Mouse (Mus musculus): Measurements from ENCODE around the gene Ctnna3. TPM values are rescaled to one million over a fixed set of nuclear protein-coding genes. Genes with fewer than 3 reads are reported as not detected.

Gene Ctnna3
- polyA plus RNA-seq, 1 experiment from 2014 or later, result 0.16 TPM

DNA sequence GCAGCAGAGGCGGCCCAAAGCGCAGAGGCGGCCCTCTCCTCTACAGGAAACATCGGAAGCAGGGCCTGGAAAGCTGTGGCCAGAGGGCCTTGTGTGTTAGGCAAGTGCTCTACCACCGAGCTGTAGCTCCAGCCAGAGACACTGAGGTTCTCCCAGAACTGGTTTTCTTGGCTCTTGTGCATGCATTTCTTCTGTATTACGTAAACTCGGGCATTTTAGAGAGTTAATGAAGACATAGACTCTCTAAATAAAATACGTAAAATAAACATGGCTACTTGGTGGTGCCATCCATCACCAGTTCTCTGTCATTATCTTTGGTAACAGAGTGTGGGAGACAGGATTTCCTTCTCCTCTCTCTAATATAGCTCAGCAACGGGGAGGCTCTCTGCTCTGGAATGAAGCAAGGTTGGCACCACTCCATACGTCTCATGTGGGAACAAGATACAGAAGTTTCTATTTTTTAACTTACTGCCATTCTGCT is 46.3 kb downstream of the Ctnna3 start:
- 86% methylated on average over 10 of the region's 10 CpGs for WGBS
- no peaks in the 10 kb centered on the region for H3K36me3 ChIP-seq (replicated peaks)
- H3K27ac ChIP-seq, result no peak overlapping the region
- no peak for DNase-seq (ENCODE audit: extremely low spot score, low spot score)
- no peaks in the 10 kb centered on the region for H3K9me3 ChIP-seq
- H3K4me3 ChIP-seq, result no peak overlapping the region
- no peaks in the 10 kb centered on the region for H3K27me3 ChIP-seq (ENCODE audit: poor library complexity, severe bottlenecking)
- H3K4me1 ChIP-seq, result no peaks in the 10 kb centered on the region

- no peak for DNase-seq (ENCODE audit: extremely low spot score, low spot score)
- H3K36me3 ChIP-seq (replicated peaks), result no peaks in the 10 kb centered on the region
- H3K4me1 ChIP-seq, result no peaks in the 10 kb centered on the region
- H3K4me3 ChIP-seq, result no peak overlapping the region
- H3K9me3 ChIP-seq, result no peaks in the 10 kb centered on the region
- no peaks in the 10 kb centered on the region for H3K27me3 ChIP-seq (ENCODE audit: poor library complexity, severe bottlenecking)
- 50% methylated on average over 2 of the region's 2 CpGs for WGBS
- H3K27ac ChIP-seq, result no peak overlapping the region
Measured at GRCm38 (mm10) chr10:63478946-63479345, 49.0 kb downstream of the Ctnna3 start.

- Histone ChIP-seq H3K27me3 (ENCODE audit: poor library complexity, severe bottlenecking) (no peaks in the 10 kb centered on the region), H3K27ac (no peak overlapping the region), H3K36me3 (replicated peaks) (no peaks in the 10 kb centered on the region), H3K4me3 (no peak overlapping the region), H3K4me1 (no peaks in the 10 kb centered on the region), H3K9me3 (no peaks in the 10 kb centered on the region)
- WGBS, result 75% methylated on average over 5 of the region's 5 CpGs
- no peak for DNase-seq (ENCODE audit: extremely low spot score, low spot score)
Measured at GRCm38 (mm10) chr10:63480066-63480465, 50.2 kb downstream of the Ctnna3 start.

DNA sequence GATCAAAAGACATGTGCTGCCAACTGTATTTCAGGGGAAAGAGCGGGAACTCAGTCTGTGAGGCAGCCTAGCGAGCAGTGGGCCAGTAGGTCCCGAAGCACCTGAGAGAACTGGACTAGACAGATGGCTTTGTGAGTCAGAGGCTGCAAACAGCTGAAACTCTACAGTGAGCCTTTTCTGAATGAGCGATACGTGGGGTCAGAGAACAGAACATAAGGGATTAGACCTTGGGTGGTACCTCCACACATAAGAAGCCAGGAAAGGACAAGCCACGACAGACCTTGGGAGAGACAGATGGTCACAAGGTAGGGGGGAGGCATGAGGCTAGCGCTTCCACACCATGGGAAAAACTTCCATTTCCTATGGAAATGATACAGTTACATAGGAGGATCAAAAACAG is 58.4 kb downstream of the Ctnna3 start:
- WGBS, result 85% methylated on average over 7 of the region's 7 CpGs
- H3K36me3 ChIP-seq (replicated peaks), result no peaks in the 10 kb centered on the region
- H3K4me3 ChIP-seq, result no peak overlapping the region
- H3K27me3 ChIP-seq (ENCODE audit: poor library complexity, severe bottlenecking), result no peaks in the 10 kb centered on the region
- H3K4me1 ChIP-seq, result no peaks in the 10 kb centered on the region
- no peak for DNase-seq (ENCODE audit: extremely low spot score, low spot score)
- H3K27ac ChIP-seq, result no peak overlapping the region
- no peaks in the 10 kb centered on the region for H3K9me3 ChIP-seq

DNA sequence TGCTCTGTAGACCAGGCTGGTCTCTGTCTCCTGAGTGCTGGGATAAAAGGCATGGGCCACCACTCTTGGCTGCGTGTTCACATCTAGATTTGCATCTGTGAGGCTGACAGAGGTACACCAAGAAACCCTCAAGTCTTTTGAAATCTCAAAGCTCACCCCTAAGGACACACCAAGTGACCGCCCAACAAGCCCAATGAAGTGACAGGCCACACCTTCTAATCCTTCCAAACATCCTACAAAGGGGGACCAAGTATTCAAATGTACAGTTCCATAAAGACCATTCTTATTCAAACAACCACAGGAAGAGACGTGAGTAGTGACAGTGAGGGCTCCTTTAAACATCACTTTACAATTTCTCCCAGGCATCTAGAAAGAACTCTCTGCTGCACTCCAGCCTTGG is 94.1 kb downstream of the Ctnna3 start:
- H3K27ac ChIP-seq, result no peak overlapping the region
- H3K27me3 ChIP-seq (ENCODE audit: poor library complexity, severe bottlenecking), result no peaks in the 10 kb centered on the region
- DNase-seq (ENCODE audit: extremely low spot score, low spot score), result no peak
- H3K4me3 ChIP-seq, result no peak overlapping the region
- WGBS, result 85% methylated on average over 3 of the region's 3 CpGs
- no peaks in the 10 kb centered on the region for H3K36me3 ChIP-seq (replicated peaks)
- no peaks in the 10 kb centered on the region for H3K4me1 ChIP-seq
- H3K9me3 ChIP-seq, result no peaks in the 10 kb centered on the region

GRCm38 (mm10) chr10:63526027-63526426 is 96.1 kb downstream of the Ctnna3 start:
- 83% methylated on average over 4 of the region's 4 CpGs for WGBS
- DNase-seq (ENCODE audit: extremely low spot score, low spot score), result no peak

GRCm38 (mm10) chr10:63532381-63532780 is 102.5 kb downstream of the Ctnna3 start:
- WGBS, result 87% methylated on average over 8 of the region's 8 CpGs
- DNase-seq (ENCODE audit: extremely low spot score, low spot score), result no peak
- peaks cover 7% of the 10 kb centered on the region; the same call in 1 of the 2 replicates for H3K9me3 ChIP-seq
- H3K27ac ChIP-seq, result no peak overlapping the region
- H3K27me3 ChIP-seq (ENCODE audit: poor library complexity, severe bottlenecking), result no peaks in the 10 kb centered on the region
- no peaks in the 10 kb centered on the region for H3K36me3 ChIP-seq (replicated peaks)
- no peak overlapping the region for H3K4me3 ChIP-seq
- H3K4me1 ChIP-seq, result no peaks in the 10 kb centered on the region

More at GRCm38 (mm10) chr10:63526027-63526426, 96.1 kb downstream of the Ctnna3 start:
- Histone ChIP-seq H3K4me1 (no peaks in the 10 kb centered on the region), H3K4me3 (no peak overlapping the region), H3K27me3 (ENCODE audit: poor library complexity, severe bottlenecking) (no peaks in the 10 kb centered on the region), H3K36me3 (replicated peaks) (no peaks in the 10 kb centered on the region), H3K27ac (no peak overlapping the region), H3K9me3 (no peaks in the 10 kb centered on the region)

- no peaks in the 10 kb centered on the region for H3K27me3 ChIP-seq (ENCODE audit: poor library complexity, severe bottlenecking)
- no peak overlapping the region for H3K4me3 ChIP-seq
- WGBS, result 16% methylated on average over 5 of the region's 5 CpGs
- H3K9me3 ChIP-seq, result peaks cover 2% of the 10 kb centered on the region; the same call in 1 of the 2 replicates
- no peaks in the 10 kb centered on the region for H3K36me3 ChIP-seq (replicated peaks)
- H3K4me1 ChIP-seq, result peaks cover 13% of the 10 kb centered on the region
- DNase-seq (ENCODE audit: extremely low spot score, low spot score), result peak; percentile 18
- H3K27ac ChIP-seq, result peak overlapping the region; percentile 16; the same call in 1 of the 2 replicates
Measured at GRCm38 (mm10) chr10:63541754-63542153, 111.9 kb downstream of the Ctnna3 start.

- Histone ChIP-seq H3K9me3 (no peaks in the 10 kb centered on the region), H3K36me3 (replicated peaks) (no peaks in the 10 kb centered on the region), H3K4me3 (no peak overlapping the region), H3K27ac (0 out of 2 replicates have a peak overlapping the region, but pooled peaks have one; percentile 16), H3K27me3 (ENCODE audit: poor library complexity, severe bottlenecking) (no peaks in the 10 kb centered on the region), H3K4me1 (peaks cover 13% of the 10 kb centered on the region)
- 77% methylated on average over 6 of the region's 6 CpGs for WGBS
- no peak for DNase-seq (ENCODE audit: extremely low spot score, low spot score)
Measured at GRCm38 (mm10) chr10:63542493-63542892, 112.6 kb downstream of the Ctnna3 start.

GRCm38 (mm10) chr10:63566691-63567090 is 136.8 kb downstream of the Ctnna3 start:
- 95% methylated on average over 8 of the region's 8 CpGs for WGBS
- DNase-seq (ENCODE audit: extremely low spot score, low spot score), result no peak
- Histone ChIP-seq H3K4me3 (no peak overlapping the region), H3K9me3 (no peaks in the 10 kb centered on the region), H3K27me3 (ENCODE audit: poor library complexity, severe bottlenecking) (no peaks in the 10 kb centered on the region), H3K36me3 (replicated peaks) (no peaks in the 10 kb centered on the region), H3K27ac (no peak overlapping the region), H3K4me1 (no peaks in the 10 kb centered on the region)

DNA sequence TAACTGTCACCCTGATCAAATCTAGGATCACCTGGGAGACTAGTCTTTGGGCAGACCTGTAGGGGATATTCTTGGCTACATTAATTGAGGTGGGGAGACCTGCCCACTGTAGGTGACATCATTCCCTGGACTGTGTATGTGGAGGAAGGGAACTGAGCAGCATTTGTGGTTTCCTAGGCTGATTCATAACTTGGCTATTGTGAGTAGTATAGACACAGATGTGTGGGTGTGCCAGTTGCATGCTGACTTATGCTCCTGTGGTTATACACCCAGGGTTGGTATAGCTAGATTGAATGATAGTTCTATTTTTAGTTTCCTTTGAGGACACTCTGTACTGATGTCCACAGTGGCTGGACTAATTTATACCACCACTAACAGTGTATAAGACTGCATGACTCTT is 141.7 kb downstream of the Ctnna3 start:
- Histone ChIP-seq H3K36me3 (replicated peaks) (no peaks in the 10 kb centered on the region), H3K9me3 (no peaks in the 10 kb centered on the region), H3K27me3 (ENCODE audit: poor library complexity, severe bottlenecking) (no peaks in the 10 kb centered on the region), H3K4me3 (no peak overlapping the region), H3K27ac (no peak overlapping the region), H3K4me1 (no peaks in the 10 kb centered on the region)
- DNase-seq (ENCODE audit: extremely low spot score, low spot score), result no peak

DNA sequence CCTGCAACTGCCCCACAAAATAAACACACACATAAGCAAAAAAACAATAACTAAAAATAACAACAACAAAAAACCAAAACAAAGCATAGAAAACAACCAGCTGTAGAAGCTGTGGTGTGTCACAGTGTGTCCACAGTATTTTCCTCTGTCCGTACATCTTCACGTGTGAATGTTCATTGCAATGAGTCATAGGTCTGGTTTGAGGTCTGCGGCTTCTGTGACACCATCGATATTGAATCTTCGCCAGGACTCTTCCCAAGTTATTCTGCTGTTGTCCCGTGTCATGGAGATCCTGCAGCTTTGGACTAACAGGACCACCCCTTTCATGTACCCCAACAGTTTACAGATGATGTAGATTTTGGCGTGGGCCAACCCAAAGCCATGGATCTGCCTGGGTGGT is 143.0 kb downstream of the Ctnna3 start:
- no peaks in the 10 kb centered on the region for H3K36me3 ChIP-seq (replicated peaks)
- H3K9me3 ChIP-seq, result no peaks in the 10 kb centered on the region
- H3K4me1 ChIP-seq, result no peaks in the 10 kb centered on the region
- 94% methylated on average over 7 of the region's 7 CpGs for WGBS
- no peaks in the 10 kb centered on the region for H3K27me3 ChIP-seq (ENCODE audit: poor library complexity, severe bottlenecking)
- no peak overlapping the region for H3K4me3 ChIP-seq
- H3K27ac ChIP-seq, result no peak overlapping the region
- no peak for DNase-seq (ENCODE audit: extremely low spot score, low spot score)

DNA sequence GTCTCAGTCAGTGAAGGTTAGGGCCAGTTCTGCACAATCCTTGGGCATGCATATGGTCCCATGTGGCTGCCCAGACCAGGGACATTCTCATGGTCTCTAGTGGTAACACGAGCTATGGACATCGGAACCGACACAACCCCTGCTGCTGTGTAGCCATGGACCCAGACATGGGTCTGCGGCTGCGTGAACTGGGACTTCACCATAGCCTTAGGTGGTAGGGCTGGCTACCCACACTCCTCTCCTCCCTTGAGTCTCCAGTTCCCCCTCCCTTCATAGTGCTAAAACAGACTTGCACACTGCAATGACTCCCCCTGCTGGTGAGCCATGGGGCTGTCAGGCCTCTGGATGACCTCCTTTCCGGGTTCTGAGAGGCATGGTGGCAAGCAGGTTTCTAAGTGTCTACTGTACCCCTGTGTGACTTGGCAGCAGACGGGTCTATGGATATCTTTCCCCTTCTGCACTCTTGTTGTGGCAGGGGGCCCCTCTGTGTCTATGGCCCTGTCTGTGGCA is 144.3 kb downstream of the Ctnna3 start:
- no peaks in the 10 kb centered on the region for H3K9me3 ChIP-seq
- H3K27me3 ChIP-seq (ENCODE audit: poor library complexity, severe bottlenecking), result no peaks in the 10 kb centered on the region
- WGBS, result 90% methylated on average over 7 of the region's 7 CpGs
- no peak overlapping the region for H3K27ac ChIP-seq
- no peak for DNase-seq (ENCODE audit: extremely low spot score, low spot score)
- H3K4me3 ChIP-seq, result no peak overlapping the region
- no peaks in the 10 kb centered on the region for H3K4me1 ChIP-seq
- no peaks in the 10 kb centered on the region for H3K36me3 ChIP-seq (replicated peaks)

GRCm38 (mm10) chr10:63582608-63583007 is 152.7 kb downstream of the Ctnna3 start:
- H3K9me3 ChIP-seq, result no peaks in the 10 kb centered on the region
- 17% methylated on average over 14 of the region's 14 CpGs for WGBS
- H3K4me1 ChIP-seq, result no peaks in the 10 kb centered on the region
- DNase-seq (ENCODE audit: extremely low spot score, low spot score), result peak; percentile 77
- H3K4me3 ChIP-seq, result no peak overlapping the region
- H3K27me3 ChIP-seq (ENCODE audit: poor library complexity, severe bottlenecking), result no peaks in the 10 kb centered on the region
- H3K27ac ChIP-seq, result no peak overlapping the region
- H3K36me3 ChIP-seq (replicated peaks), result no peaks in the 10 kb centered on the region
